Mouse (Mus musculus) lung, embryonic 16.5 days (tissue): ENCODE measurements at regions not wholly inside any gene's neighbourhood (a gene's known extent, or its start where the extent isn't known, plus 50 kb on each side); places are given as distances from the start of the nearest gene placed in this dataset.
A peak's percentile ranks its signal among the peaks of the same experiment; 100 is the strongest.
"Not testable (repeated sequence)": the region's sequence is repeated elsewhere in the genome, so short reads cannot be mapped to it uniquely, and the experiment has no call there.

ENCODE experiments used
- ATAC-seq: fragments of 200-750 bp; cut with Nextera tagmentation; 2 replicates; pipeline ENCODE4 v1.8.0; 2017; ENCODE audit warnings: low read depth, mild to moderate bottlenecking, moderate library complexity
- H3K27ac ChIP-seq: fragments of 300-500 bp; sonication (generic); 2 replicates; pipeline ENCODE4 v1.5.1; 2014; ENCODE audit warnings: mild to moderate bottlenecking, control low read depth, low read length
- H3K27me3 ChIP-seq: fragments of 300-500 bp; sonication (generic); 2 replicates; pipeline ENCODE4 v1.6.1; 2014; ENCODE audit warnings: low read depth, low read length, mixed read lengths; ENCODE audit not compliant: control insufficient read depth, insufficient read depth
- H3K36me3 ChIP-seq: fragments of 300-500 bp; sonication (generic); 2 replicates; pipeline ENCODE4 v1.6.1; 2014; ENCODE audit warnings: low read length; ENCODE audit not compliant: control insufficient read depth, insufficient read depth
- H3K4me1 ChIP-seq: fragments of 300-500 bp; sonication (generic); replicated peaks from 2 replicates; pipeline ENCODE4 v1.6.1; 2014; ENCODE audit warnings: low read length, mixed read lengths; ENCODE audit not compliant: control insufficient read depth, insufficient read depth
- H3K4me2 ChIP-seq: fragments of 300-500 bp; sonication (generic); 2 replicates; pipeline ENCODE4 v1.6.1; 2014; ENCODE audit warnings: low read depth, low read length, control low read depth
- H3K4me3 ChIP-seq: fragments of 300-500 bp; sonication (generic); 2 replicates; pipeline ENCODE4 v1.5.1; 2014; ENCODE audit warnings: mild to moderate bottlenecking, low read length, control low read depth
- H3K9ac ChIP-seq: fragments of 300-500 bp; sonication (generic); 2 replicates; pipeline ENCODE4 v1.6.1; 2014; ENCODE audit warnings: low read length, control low read depth
- H3K9me3 ChIP-seq: fragments of 300-500 bp; sonication (generic); 2 replicates; pipeline ENCODE4 v1.6.1; 2016; ENCODE audit warnings: low read length; ENCODE audit not compliant: control insufficient read depth
- WGBS: fragments of 180-500 bp; shearing (Covaris S2); extraction: QIAGEN DNeasy Blood & Tissue Kit; methylation state at CpG from one replicate; pipeline ENCODE4 v1.1.7; 2014; 5-methylcytosine and 5-hydroxymethylcytosine counted together

GRCm38 (mm10) chr1:152229709-152230108 is 139.8 kb upstream of the 1700025G04Rik start:
- Histone ChIP-seq H3K4me2 (no peak overlapping the region), H3K36me3 (no peaks in the 10 kb centered on the region), H3K9ac (no peak overlapping the region), H3K4me3 (no peak overlapping the region), H3K4me1 (peaks cover 3% of the 10 kb centered on the region; the same call in 1 of the 2 replicates), H3K27ac (no peak overlapping the region), H3K9me3 (no peaks in the 10 kb centered on the region), H3K27me3 (no peaks in the 10 kb centered on the region)
- WGBS = 48% methylated on average over 2 of the region's 2 CpGs
- no peak for ATAC-seq

DNA sequence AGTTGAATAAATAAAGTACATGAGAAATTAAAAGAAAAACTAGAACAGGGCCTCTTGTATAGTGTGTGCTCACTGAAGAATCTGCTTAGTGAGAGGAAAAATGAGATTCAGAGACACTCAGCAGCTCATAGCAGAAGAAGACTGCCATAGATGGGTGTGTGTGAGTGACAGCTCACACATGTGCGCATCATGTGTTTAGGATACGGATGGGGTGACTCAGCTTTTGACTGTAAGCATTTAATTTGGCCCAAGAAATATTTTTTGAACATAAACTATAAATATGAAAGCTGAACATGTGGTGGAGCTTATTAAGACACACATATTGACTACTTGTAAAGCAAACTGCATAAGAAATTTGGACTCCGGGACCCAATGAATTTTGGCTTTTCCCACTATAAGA is 136.1 kb upstream of the 1700025G04Rik start:
- Histone ChIP-seq H3K9ac (no peak overlapping the region), H3K4me2 (no peak overlapping the region), H3K27ac (no peak overlapping the region), H3K36me3 (no peaks in the 10 kb centered on the region), H3K4me1 (peaks cover 3% of the 10 kb centered on the region; the same call in 1 of the 2 replicates), H3K9me3 (no peaks in the 10 kb centered on the region), H3K27me3 (no peaks in the 10 kb centered on the region), H3K4me3 (no peak overlapping the region)
- 67% methylated on average over 3 of the region's 3 CpGs for WGBS
- ATAC-seq = peak; percentile 47; the same call in 1 of the 2 replicates

GRCm38 (mm10) chr1:152223666-152224065 is 133.7 kb upstream of the 1700025G04Rik start:
- Histone ChIP-seq H3K4me2 (no peak overlapping the region), H3K36me3 (no peaks in the 10 kb centered on the region), H3K27me3 (no peaks in the 10 kb centered on the region), H3K4me3 (no peak overlapping the region), H3K9me3 (no peaks in the 10 kb centered on the region), H3K9ac (no peak overlapping the region), H3K4me1 (no peaks in the 10 kb centered on the region), H3K27ac (no peak overlapping the region)
- WGBS = 53% methylated on average over 1 of the region's 1 CpGs
- no peak for ATAC-seq

GRCm38 (mm10) chr1:152220804-152221565 is 131.1 kb upstream of the 1700025G04Rik start:
- no peaks in the 10 kb centered on the region for H3K27me3 ChIP-seq
- no peak for ATAC-seq
- no peaks in the 10 kb centered on the region for H3K36me3 ChIP-seq
- no peaks in the 10 kb centered on the region for H3K9me3 ChIP-seq
- no peak overlapping the region for H3K27ac ChIP-seq
- H3K9ac ChIP-seq = no peak overlapping the region
- no peak overlapping the region for H3K4me2 ChIP-seq
- no peak overlapping the region for H3K4me3 ChIP-seq
- H3K4me1 ChIP-seq = peaks cover 5% of the 10 kb centered on the region; the same call in 1 of the 2 replicates
- 76% methylated on average over 14 of the region's 14 CpGs for WGBS

- not testable (repeated sequence) for H3K36me3 ChIP-seq, H3K9me3 ChIP-seq, H3K4me3 ChIP-seq, ATAC-seq, H3K4me2 ChIP-seq, H3K4me1 ChIP-seq, H3K27me3 ChIP-seq, H3K9ac ChIP-seq, H3K27ac ChIP-seq
- 51% methylated on average over 5 of the region's 5 CpGs for WGBS
Observed at GRCm38 (mm10) chr1:152219752-152220151, 129.8 kb upstream of the 1700025G04Rik start.

DNA sequence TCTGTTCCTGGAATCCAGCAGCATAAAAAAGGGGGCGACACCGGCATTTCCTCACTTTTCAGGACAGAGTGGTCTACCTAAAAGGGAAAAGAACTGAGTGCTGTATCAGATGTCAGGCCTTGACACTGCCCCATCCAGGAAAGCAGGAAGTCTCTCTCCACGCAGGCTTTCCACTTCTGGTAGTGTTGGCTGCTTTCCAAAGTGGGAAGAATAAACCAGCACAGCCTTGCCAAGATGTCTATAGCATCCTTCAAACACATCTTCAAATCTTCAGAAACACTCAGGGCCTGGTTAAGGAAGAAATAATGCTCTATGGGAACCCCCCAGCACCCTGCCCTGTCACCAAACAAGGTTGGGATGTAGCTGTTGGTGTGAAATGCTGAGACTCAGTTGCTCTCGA is 127.5 kb upstream of the 1700025G04Rik start:
- no peaks in the 10 kb centered on the region for H3K36me3 ChIP-seq
- peaks cover 5% of the 10 kb centered on the region; the same call in 1 of the 2 replicates for H3K4me1 ChIP-seq
- no peak overlapping the region for H3K9ac ChIP-seq
- H3K27ac ChIP-seq = no peak overlapping the region
- WGBS = 25% methylated on average over 4 of the region's 4 CpGs
- ATAC-seq = peak; percentile 89
- no peaks in the 10 kb centered on the region for H3K9me3 ChIP-seq
- no peak overlapping the region for H3K4me2 ChIP-seq
- no peak overlapping the region for H3K4me3 ChIP-seq
- H3K27me3 ChIP-seq = no peaks in the 10 kb centered on the region

- H3K9ac ChIP-seq = no peak overlapping the region
- no peak overlapping the region for H3K4me2 ChIP-seq
- no peak overlapping the region for H3K4me3 ChIP-seq
- no peak overlapping the region for H3K27ac ChIP-seq
- no peaks in the 10 kb centered on the region for H3K36me3 ChIP-seq
- H3K27me3 ChIP-seq = no peaks in the 10 kb centered on the region
- 79% methylated on average over 2 of the region's 2 CpGs for WGBS
- H3K9me3 ChIP-seq = no peaks in the 10 kb centered on the region
- peaks cover 5% of the 10 kb centered on the region; the same call in 1 of the 2 replicates for H3K4me1 ChIP-seq
- no peak for ATAC-seq
Observed at GRCm38 (mm10) chr1:152214376-152214775, 124.5 kb upstream of the 1700025G04Rik start.

GRCm38 (mm10) chr1:152203187-152203586 is 113.3 kb upstream of the 1700025G04Rik start:
- H3K4me3 ChIP-seq = no peak overlapping the region
- no peaks in the 10 kb centered on the region for H3K27me3 ChIP-seq

GRCm38 (mm10) chr1:152188700-152189099 is 98.8 kb upstream of the 1700025G04Rik start:
- no peak overlapping the region for H3K4me3 ChIP-seq
- no peak for ATAC-seq

More at GRCm38 (mm10) chr1:152203187-152203586, 113.3 kb upstream of the 1700025G04Rik start:
- WGBS = 52% methylated on average over 2 of the region's 2 CpGs
- Histone ChIP-seq H3K9ac (no peak overlapping the region), H3K36me3 (no peaks in the 10 kb centered on the region), H3K27ac (no peak overlapping the region), H3K4me2 (no peak overlapping the region), H3K9me3 (no peaks in the 10 kb centered on the region), H3K4me1 (no peaks in the 10 kb centered on the region)
- ATAC-seq = no peak

More at GRCm38 (mm10) chr1:152188700-152189099, 98.8 kb upstream of the 1700025G04Rik start:
- Histone ChIP-seq H3K36me3 (no peaks in the 10 kb centered on the region), H3K27ac (no peak overlapping the region), H3K4me2 (no peak overlapping the region), H3K9me3 (no peaks in the 10 kb centered on the region), H3K4me1 (no peaks in the 10 kb centered on the region), H3K9ac (no peak overlapping the region), H3K27me3 (no peaks in the 10 kb centered on the region)
- WGBS = 61% methylated on average over 6 of the region's 6 CpGs
